Mouse (Mus musculus): ENCODE results near the gene 1700066M21Rik.

DNA sequence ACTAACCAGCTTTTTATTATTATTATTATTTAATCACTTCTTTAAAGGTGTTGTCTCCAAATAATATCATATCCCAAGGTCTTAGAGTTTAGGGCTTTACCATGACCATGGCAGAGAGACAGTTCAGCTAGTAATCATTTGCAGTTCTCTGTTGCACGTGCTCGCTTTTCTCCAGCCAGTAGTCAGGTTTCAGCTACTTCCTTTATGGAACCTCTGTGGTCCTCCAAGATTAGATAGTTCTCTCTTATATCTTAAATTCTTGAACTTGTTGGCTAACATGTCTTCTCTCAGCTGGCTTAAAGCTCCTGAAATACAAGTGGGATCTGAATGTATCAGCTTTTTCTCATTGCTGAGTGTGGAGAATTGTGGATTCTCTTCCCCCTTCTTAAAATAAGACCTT, 31.6 kb downstream of the 1700066M21Rik start:
- TF ChIP-seq CTCF (IDR thresholded peaks at IDR 0.05; ENCODE audit: insufficient read depth, low read depth, low read length) (no peak), POLR2A (IDR thresholded peaks at IDR 0.05; ENCODE audit: insufficient read depth, low read depth, low read length) (no peak)

All from olfactory bulb, adult 2 months (tissue).